Comparison of ENCODE assay signal across 8 mouse cellular contexts in the genomic region with DNA sequence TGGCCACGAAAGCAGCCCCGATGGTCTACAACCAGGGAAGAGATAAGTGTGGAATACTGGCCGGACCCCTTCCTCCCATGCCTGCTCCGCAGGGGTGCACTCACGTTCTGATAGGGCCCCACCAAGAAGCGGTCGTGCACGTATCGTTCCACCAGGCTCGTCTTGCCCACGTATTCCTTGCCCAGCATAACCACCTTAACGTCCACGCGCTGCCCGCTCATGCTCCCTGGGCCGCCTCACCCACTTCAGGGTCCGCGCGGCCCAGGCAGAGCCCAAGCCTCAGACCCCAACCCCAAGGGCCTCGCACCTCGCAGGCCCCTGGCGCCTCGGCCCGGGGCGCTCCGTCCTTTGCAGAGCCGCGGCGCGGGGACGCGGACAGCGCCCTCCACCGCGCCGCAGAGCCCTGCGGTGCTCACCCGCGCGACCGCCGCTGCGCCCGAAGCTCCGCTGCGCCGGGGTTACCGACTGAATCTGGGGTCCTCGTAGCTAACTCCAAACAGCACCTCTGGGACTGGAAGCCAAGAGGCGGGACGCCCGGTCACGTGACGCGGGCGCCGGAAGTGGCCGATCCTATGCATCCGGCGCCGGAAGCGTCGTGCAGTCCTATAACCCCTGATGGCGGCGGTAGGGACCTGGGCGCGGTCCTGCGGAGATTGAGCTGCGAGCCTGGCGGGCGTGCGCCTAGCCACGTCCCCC. TPM values are rescaled to one million over a fixed set of nuclear protein-coding genes. Genes with fewer than 3 reads are reported as not detected.
DNase-seq lines count a peak whose midpoint lies in the region; ATAC-seq and TF ChIP-seq lines count a peak whose summit lies in the region.

A gene (minus strand): TSS at position 513 of the 696 bp plus-strand sequence.

- DNase-seq in ZHBTc4 (ENCODE audit: low read depth, low spot score) = peak; percentile 96
- peak; percentile 62 to 88 for DNase-seq in cerebellum, postnatal 4 days (ENCODE audit: low spot score in 2 of 2)
- peak; percentile 85 for DNase-seq in gastrocnemius, adult 18-20 months (ENCODE audit: low spot score)
- peak; percentile 86 to 90 for DNase-seq in left cerebral cortex, adult 2 months (ENCODE audit: extremely low spot score in 1 of 2, low spot score in 2 of 2)
- peak; percentile 92 for DNase-seq in right cerebral cortex, adult 18-20 months
- DNase-seq in urinary bladder, adult 2 months (ENCODE audit: low spot score) = peak; percentile 81

- intact Hi-C loops in left cerebral cortex, adult 2 months (cut with DNase I) = no loop called here

- H3K9ac ChIP-seq in hindbrain, embryonic 15.5 days = peak within 1 kb of the TSS; percentile 99

- peaks cover 30% of the 10 kb centered on the region for H3K36me3 ChIP-seq in hindbrain, embryonic 15.5 days

- H3K27me3 ChIP-seq in hindbrain, embryonic 15.5 days = no peaks in the 10 kb centered on the region

- peak; percentile 93 for ATAC-seq in hindbrain, embryonic 15.5 days (ENCODE audit: low FRiP score, low read depth)
- ATAC-seq in megakaryocyte, adult 5-6 weeks (ENCODE audit: poor library complexity, severe bottlenecking) = peak; percentile 83

- H3K4me2 ChIP-seq in hindbrain, embryonic 15.5 days = peak within 1 kb of the TSS; percentile 96

- H3K27ac ChIP-seq in hindbrain, embryonic 15.5 days (replicated peaks) = peak within 1 kb of the TSS; percentile 82
- H3K27ac ChIP-seq in left cerebral cortex, adult 2 months = peak within 1 kb of the TSS; percentile 83

- peaks cover 30% of the 10 kb centered on the region for H3K4me1 ChIP-seq in hindbrain, embryonic 15.5 days (replicated peaks)

- under 1% methylated on average over 73 of the region's 73 CpGs for WGBS in hindbrain, embryonic 15.5 days

- TF ChIP-seq CTCF in left cerebral cortex, adult 2 months (IDR thresholded peaks at IDR 0.05) = no peak

- no peaks in the 10 kb centered on the region for H3K9me3 ChIP-seq in hindbrain, embryonic 15.5 days

- peak within 1 kb of the TSS; percentile 99 for H3K4me3 ChIP-seq in hindbrain, embryonic 15.5 days
- H3K4me3 ChIP-seq in left cerebral cortex, adult 2 months = peak within 1 kb of the TSS; percentile 72

RNA-seq across cellular contexts. Expression of the gene that starts here (rescaled TPM):
- total RNA-seq in gastrocnemius, adult 18-20 months (2021) = 10 to 100 TPM; 31.7 to 32.3 TPM
- 103 and 108 TPM in 2 replicates for polyA plus RNA-seq in hindbrain, embryonic 15.5 days (2015; fragmentation: Nextera tagmentation; extraction: Ambion mirVana)
- 10 to 100 TPM; 83.8 to 87.0 TPM for total RNA-seq in left cerebral cortex, adult 2 months (2021)
- 228 and 247 TPM in 2 replicates for total RNA-seq in megakaryocyte, adult 5-6 weeks (2015)
- 47.0 and 54.4 TPM in 2 replicates for total RNA-seq in megakaryocyte, adult 5-6 weeks (2017)
- 100.0 and 134 TPM in 2 replicates for polyA plus RNA-seq in urinary bladder, adult 2 months (2012; rRNA removed)

Comparison
In these comparisons a context has a peak if more than half of its experiments do, and no peak if none do; other contexts are left out.
1. Peak in every context shown above with its lines: DNase-seq, ATAC-seq, H3K4me3 ChIP-seq and H3K27ac ChIP-seq.